Comparison of ENCODE assay signal across 22 mouse cellular contexts in genomic region chr16:65379939-65380338, GRCm38 (mm10).
A peak's percentile ranks its signal among the peaks of the same experiment; 100 is the strongest.
DNase-seq lines count a peak whose midpoint lies in the region; ATAC-seq and TF ChIP-seq lines count a peak whose summit lies in the region.
"Had no signal": no experiment of that assay in that cellular context is flagged by ENCODE, and none has a peak within 500 bp of the region (broad histone marks: within the 10 kb centered on the region; RNA-seq: fewer than 3 reads in every experiment).

No protein-coding gene starts in this region.

- H3K27ac ChIP-seq in forebrain, embryonic 14.5 days (ENCODE audit: low read depth, low read length) = no peak overlapping the region
- no peak overlapping the region for H3K27ac ChIP-seq in forebrain, embryonic 11.5 days (ENCODE audit: low read depth, low read length)
- H3K27ac ChIP-seq: forebrain, embryonic 15.5 days; hindbrain, embryonic 14.5 days; intestine, embryonic 15.5 days; kidney, embryonic 15.5 days; limb, embryonic 12.5 days; liver, embryonic 14.5 days; stomach, postnatal 0 days had no signal

- H3K4me2 ChIP-seq in forebrain, embryonic 14.5 days (ENCODE audit: low read length) = no peak overlapping the region
- no peak overlapping the region for H3K4me2 ChIP-seq in forebrain, embryonic 11.5 days (ENCODE audit: low read depth, low read length, severe bottlenecking)
- H3K4me2 ChIP-seq: forebrain, embryonic 15.5 days; heart, embryonic 11.5 days; hindbrain, embryonic 14.5 days; intestine, embryonic 15.5 days; kidney, embryonic 15.5 days; limb, embryonic 12.5 days had no signal

- TF ChIP-seq CTCF in brain, embryonic 14.5 days (IDR thresholded peaks at IDR 0.05; ENCODE audit: borderline replicate concordance, extremely low read depth, insufficient read depth, insufficient read length) = no peak

- H3K4me1 ChIP-seq in forebrain, embryonic 14.5 days (ENCODE audit: control insufficient read depth, insufficient read depth, low read length) = no peaks in the 10 kb centered on the region
- H3K4me1 ChIP-seq in forebrain, embryonic 11.5 days (replicated peaks; ENCODE audit: control insufficient read depth, insufficient read depth, low read length) = no peaks in the 10 kb centered on the region
- H3K4me1 ChIP-seq: forebrain, embryonic 15.5 days; intestine, embryonic 15.5 days; kidney, embryonic 15.5 days; limb, embryonic 12.5 days; megakaryocyte, embryonic 14.5 days had no signal

- ATAC-seq in forebrain, embryonic 14.5 days = no peak
- no peak for ATAC-seq in forebrain, embryonic 11.5 days (replicated peaks; ENCODE audit: low FRiP score)
- ATAC-seq: forebrain, embryonic 15.5 days; intestine, embryonic 15.5 days; lung, postnatal 0 days; midbrain, embryonic 16.5 days had no signal

- TF ChIP-seq POLR2A in brain, embryonic 14.5 days (IDR thresholded peaks at IDR 0.05; ENCODE audit: borderline replicate concordance, extremely low read depth, insufficient read depth, insufficient read length, poor library complexity, severe bottlenecking) = no peak

- intact Hi-C loops in left cerebral cortex, postnatal 25 days (cut with DNase I) = no loop called here

- DNase-seq in forebrain, embryonic 14.5 days (ENCODE audit: low spot score) = peak; percentile 30
- DNase-seq in forebrain, embryonic 11.5 days (ENCODE audit: low spot score) = no peak
- peak; percentile 3 for DNase-seq in layer of hippocampus, adult 9-11 months
- no peak for DNase-seq in layer of hippocampus, postnatal 25 days (ENCODE audit: extremely low spot score in 1 of 2, low spot score in 1 of 2)
- DNase-seq in brain, embryonic 14.5 days (ENCODE audit: low read depth) = peak; percentile 29
- DNase-seq in left cerebral cortex, postnatal 25 days (ENCODE audit: low spot score in 2 of 2) = peak; percentile 20 to 79
- no peak for DNase-seq in adrenal gland, adult 18-20 months (ENCODE audit: low spot score in 2 of 2)
- DNase-seq: adrenal gland, adult 8-10 months; cerebellum, adult 2 months; heart, postnatal 14 days; thymus, postnatal 36 days had no signal

- H3K27me3 ChIP-seq in forebrain, embryonic 14.5 days (replicated peaks; ENCODE audit: control insufficient read depth, insufficient read depth, low read length) = no peaks in the 10 kb centered on the region
- H3K27me3 ChIP-seq in forebrain, embryonic 11.5 days (ENCODE audit: control insufficient read depth, insufficient read depth, low read length) = no peaks in the 10 kb centered on the region
- H3K27me3 ChIP-seq: forebrain, embryonic 15.5 days; intestine, embryonic 15.5 days; kidney, embryonic 15.5 days; limb, embryonic 12.5 days; megakaryocyte, embryonic 14.5 days had no signal

- H3K9me3 ChIP-seq in forebrain, embryonic 14.5 days (replicated peaks; ENCODE audit: control insufficient read depth, low read length) = no peaks in the 10 kb centered on the region
- no peaks in the 10 kb centered on the region for H3K9me3 ChIP-seq in forebrain, embryonic 11.5 days (ENCODE audit: control insufficient read depth, low read length)
- H3K9me3 ChIP-seq: forebrain, embryonic 15.5 days; intestine, embryonic 15.5 days; kidney, embryonic 15.5 days; limb, embryonic 12.5 days; megakaryocyte, embryonic 14.5 days had no signal

- no peaks in the 10 kb centered on the region for H3K36me3 ChIP-seq in forebrain, embryonic 14.5 days (ENCODE audit: control insufficient read depth, insufficient read depth, low read length)
- H3K36me3 ChIP-seq in forebrain, embryonic 11.5 days (ENCODE audit: control insufficient read depth, insufficient read depth, low read length) = no peaks in the 10 kb centered on the region
- H3K36me3 ChIP-seq: forebrain, embryonic 15.5 days; intestine, embryonic 15.5 days; kidney, embryonic 15.5 days; limb, embryonic 12.5 days had no signal

- no peak overlapping the region for H3K4me3 ChIP-seq in forebrain, embryonic 14.5 days (ENCODE audit: low read depth, low read length)
- H3K4me3 ChIP-seq in forebrain, embryonic 11.5 days (ENCODE audit: low read depth, low read length) = no peak overlapping the region
- H3K4me3 ChIP-seq: forebrain, embryonic 15.5 days; intestine, embryonic 15.5 days; kidney, embryonic 15.5 days; limb, embryonic 12.5 days; megakaryocyte, embryonic 14.5 days had no signal

- H3K9ac ChIP-seq in forebrain, embryonic 14.5 days (ENCODE audit: low read length) = no peak overlapping the region
- H3K9ac ChIP-seq in forebrain, embryonic 11.5 days (ENCODE audit: low read length) = no peak overlapping the region
- H3K9ac ChIP-seq: forebrain, embryonic 15.5 days; hindbrain, embryonic 14.5 days; intestine, embryonic 15.5 days; kidney, embryonic 15.5 days; limb, embryonic 12.5 days; liver, embryonic 14.5 days had no signal

- WGBS in forebrain, embryonic 14.5 days = 80% methylated on average over 5 of the region's 5 CpGs
- WGBS in forebrain, embryonic 11.5 days = 74% methylated on average over 5 of the region's 5 CpGs

Comparison
In these comparisons a context has a peak if more than half of its experiments do, and no peak if none do; other contexts are left out.
1. DNase-seq: peak in forebrain, embryonic 14.5 days (single experiment), layer of hippocampus, adult 9-11 months (single experiment), brain, embryonic 14.5 days (single experiment) and left cerebral cortex, postnatal 25 days (2 of 2); none in forebrain, embryonic 11.5 days (single experiment), layer of hippocampus, postnatal 25 days (0 of 2) and adrenal gland, adult 18-20 months (0 of 2).